In the genomic region with DNA sequence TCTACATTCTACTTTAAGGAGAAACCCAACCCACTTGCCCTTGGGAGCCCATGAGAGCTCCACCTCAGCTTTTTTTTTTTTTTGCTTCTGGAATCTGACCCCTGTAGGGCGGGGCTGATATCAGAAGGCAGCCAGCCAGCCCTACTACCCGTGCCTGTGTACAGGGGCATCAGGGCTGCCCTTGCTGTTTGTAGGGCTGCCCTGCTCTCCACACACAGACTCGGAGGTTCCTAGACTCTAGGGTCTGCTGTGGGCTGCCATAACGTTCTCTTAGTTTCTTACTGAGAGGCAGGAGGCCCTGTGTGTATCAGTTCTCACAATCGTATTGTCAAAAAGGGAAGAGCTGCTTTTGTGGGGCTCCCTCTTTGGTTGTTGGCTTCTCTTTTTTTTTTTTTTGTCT, we compare ENCODE assay signal across 8 mouse cellular contexts. TPM values are rescaled to one million over a fixed set of nuclear protein-coding genes. Genes with fewer than 3 reads are reported as not detected.
DNase-seq lines count a peak whose midpoint lies in the region; ATAC-seq and TF ChIP-seq lines count a peak whose summit lies in the region.
"Had no signal": no experiment of that assay in that cellular context is flagged by ENCODE, and none has a peak within 500 bp of the region (broad histone marks: within the 10 kb centered on the region; RNA-seq: fewer than 3 reads in every experiment).

No protein-coding gene starts in this region.

- peaks cover 17% of the 10 kb centered on the region for H3K4me1 ChIP-seq in lung, postnatal 0 days (ENCODE audit: insufficient read depth, low read depth, low read length)
- H3K4me1 ChIP-seq in embryonic facial prominence, embryonic 10.5 days: peaks cover 83% of the 10 kb centered on the region
- peaks cover 77% of the 10 kb centered on the region for H3K4me1 ChIP-seq in small intestine, adult 2 months (ENCODE audit: control insufficient read depth, insufficient read depth, insufficient read length, low read length)

- no peak for TF ChIP-seq POLR2A in small intestine, adult 2 months (IDR thresholded peaks at IDR 0.05; ENCODE audit: low read depth, low read length)

- H3K9me3 ChIP-seq in lung, postnatal 0 days (ENCODE audit: low read length): no peaks in the 10 kb centered on the region
- no peaks in the 10 kb centered on the region for H3K9me3 ChIP-seq in embryonic facial prominence, embryonic 10.5 days
- H3K9me3 ChIP-seq: hindbrain, embryonic 15.5 days had no signal

- 0 out of 2 replicates have a peak, but pooled peaks have one; percentile 12 for TF ChIP-seq EP300 in lung, postnatal 0 days (IDR thresholded peaks at IDR 0.05)

- no peak overlapping the region for H3K4me3 ChIP-seq in lung, postnatal 0 days (ENCODE audit: low read depth, low read length)
- 0 out of 2 replicates have a peak overlapping the region, but pooled peaks have one; percentile 22 for H3K4me3 ChIP-seq in embryonic facial prominence, embryonic 10.5 days
- peak overlapping the region; percentile 14; the same call in 1 of the 2 replicates for H3K4me3 ChIP-seq in small intestine, adult 2 months (ENCODE audit: low read depth, low read length)
- H3K4me3 ChIP-seq: hindbrain, embryonic 15.5 days had no signal

- no peaks in the 10 kb centered on the region for H3K36me3 ChIP-seq in lung, postnatal 0 days (ENCODE audit: insufficient read depth, low read length)
- H3K36me3 ChIP-seq in embryonic facial prominence, embryonic 10.5 days (replicated peaks): peaks cover 78% of the 10 kb centered on the region
- peaks cover 62% of the 10 kb centered on the region for H3K36me3 ChIP-seq in small intestine, adult 2 months (ENCODE audit: control insufficient read depth, insufficient read depth, low read length)

- no peaks in the 10 kb centered on the region for H3K27me3 ChIP-seq in lung, postnatal 0 days (replicated peaks; ENCODE audit: insufficient read depth, low read length)
- H3K27me3 ChIP-seq in embryonic facial prominence, embryonic 10.5 days (replicated peaks; ENCODE audit: low read depth, poor library complexity, severe bottlenecking): no peaks in the 10 kb centered on the region
- H3K27me3 ChIP-seq in small intestine, adult 2 months (ENCODE audit: control insufficient read depth, insufficient read depth, low read length): no peaks in the 10 kb centered on the region
- H3K27me3 ChIP-seq: hindbrain, embryonic 15.5 days had no signal

- H3K9ac ChIP-seq in lung, postnatal 0 days (replicated peaks; ENCODE audit: low read depth): no peak overlapping the region
- H3K9ac ChIP-seq: hindbrain, embryonic 15.5 days had no signal

- TF ChIP-seq CTCF in lung, postnatal 0 days (IDR thresholded peaks at IDR 0.05): no peak
- TF ChIP-seq CTCF in small intestine, adult 2 months (IDR thresholded peaks at IDR 0.05; ENCODE audit: extremely low read depth, insufficient read length, insufficient replicate concordance, low read depth, low read length): no peak

- peak; percentile 53 for DNase-seq in lung, postnatal 0 days (ENCODE audit: low spot score)
- DNase-seq in lung, postnatal 14 days: no peak
- DNase-seq in embryonic facial prominence, embryonic 10.5 days (ENCODE audit: low spot score): peak; percentile 58
- peak; percentile 88 for DNase-seq in kidney, adult 9 months
- no peak for DNase-seq in urinary bladder, postnatal 10 days (ENCODE audit: low spot score)
- no peak for DNase-seq in left cerebral cortex, postnatal 36 days (ENCODE audit: low spot score in 2 of 2)

- peak overlapping the region; percentile 23 for H3K27ac ChIP-seq in lung, postnatal 0 days (ENCODE audit: low read length)
- peak overlapping the region; percentile 93 for H3K27ac ChIP-seq in embryonic facial prominence, embryonic 10.5 days (replicated peaks)
- peak overlapping the region; percentile 87 for H3K27ac ChIP-seq in small intestine, adult 2 months (ENCODE audit: insufficient read depth, low read depth, low read length)

- H3K4me2 ChIP-seq in lung, postnatal 0 days (replicated peaks; ENCODE audit: low read depth, low read length): no peak overlapping the region
- H3K4me2 ChIP-seq: hindbrain, embryonic 15.5 days had no signal

- 42% methylated on average over 5 of the region's 5 CpGs for WGBS in lung, postnatal 0 days
- WGBS in embryonic facial prominence, embryonic 10.5 days: 32% methylated on average over 5 of the region's 5 CpGs
- WGBS in small intestine, adult 2 months: 10% methylated on average over 5 of the region's 5 CpGs

- no peak for ATAC-seq in lung, postnatal 0 days

- intact Hi-C loops in left cerebral cortex, postnatal 36 days (cut with DNase I): no loop called here

RNA-seq across cellular contexts. Expression of a gene that starts 18.6 kb away (rescaled TPM):
- polyA plus RNA-seq in lung, postnatal 0 days (2015; fragmentation: Nextera tagmentation; extraction: Ambion mirVana): 96.4 and 107 TPM in 2 replicates
- 90.5 and 98.7 TPM in 2 replicates for polyA plus RNA-seq in embryonic facial prominence, embryonic 10.5 days (2016; fragmentation: Nextera tagmentation; extraction: Ambion mirVana)
- 165 and 397 TPM in 2 replicates for polyA plus RNA-seq in small intestine, adult 2 months (2012; rRNA removed)
- 100 to 1,000 TPM; 175 to 183 TPM for total RNA-seq in left cerebral cortex, postnatal 36 days (2021)

RNA-seq across cellular contexts. Expression of a gene that starts 23.2 kb away (rescaled TPM):
- polyA plus RNA-seq in lung, postnatal 0 days (2015; fragmentation: Nextera tagmentation; extraction: Ambion mirVana): 1.3 and 1.5 TPM in 2 replicates
- polyA plus RNA-seq in embryonic facial prominence, embryonic 10.5 days (2016; fragmentation: Nextera tagmentation; extraction: Ambion mirVana): 14.0 and 16.0 TPM in 2 replicates
- 0.43 and 0.44 TPM in 2 replicates for polyA plus RNA-seq in small intestine, adult 2 months (2012; rRNA removed)
- 10 to 100 TPM; 79.9 to 81.0 TPM for total RNA-seq in left cerebral cortex, postnatal 36 days (2021)

RNA-seq across cellular contexts. Expression of a gene that starts 35.1 kb away (rescaled TPM):
- 464 and 478 TPM in 2 replicates for polyA plus RNA-seq in lung, postnatal 0 days (2015; fragmentation: Nextera tagmentation; extraction: Ambion mirVana)
- polyA plus RNA-seq in embryonic facial prominence, embryonic 10.5 days (2016; fragmentation: Nextera tagmentation; extraction: Ambion mirVana): 481 and 487 TPM in 2 replicates
- polyA plus RNA-seq in small intestine, adult 2 months (2012; rRNA removed): 10.2 and 22.0 TPM in 2 replicates
- 100 to 1,000 TPM; 330 to 339 TPM for total RNA-seq in left cerebral cortex, postnatal 36 days (2021)

RNA-seq across cellular contexts. Expression of a gene that starts 41.7 kb away (rescaled TPM):
- not detected in 2 replicates for polyA plus RNA-seq in lung, postnatal 0 days (2015; fragmentation: Nextera tagmentation; extraction: Ambion mirVana)
- polyA plus RNA-seq in embryonic facial prominence, embryonic 10.5 days (2016; fragmentation: Nextera tagmentation; extraction: Ambion mirVana): 0.85 and 1.1 TPM in 2 replicates
- not detected in 2 replicates for polyA plus RNA-seq in small intestine, adult 2 months (2012; rRNA removed)
- 1 to 10 TPM in 1 of 2 experiments, not detected in 1; 1.1 TPM for total RNA-seq in left cerebral cortex, postnatal 36 days (2021)

RNA-seq across cellular contexts. Expression of a gene that starts 51.0 kb away (rescaled TPM):
- polyA plus RNA-seq in lung, postnatal 0 days (2015; fragmentation: Nextera tagmentation; extraction: Ambion mirVana): 12.7 and 13.2 TPM in 2 replicates
- polyA plus RNA-seq in embryonic facial prominence, embryonic 10.5 days (2016; fragmentation: Nextera tagmentation; extraction: Ambion mirVana): 22.0 and 24.2 TPM in 2 replicates
- polyA plus RNA-seq in small intestine, adult 2 months (2012; rRNA removed): 1.7 and 3.7 TPM in 2 replicates
- total RNA-seq in left cerebral cortex, postnatal 36 days (2021): 10 to 100 TPM; 20.2 to 20.7 TPM

Comparison
In these comparisons a context has a peak if more than half of its experiments do, and no peak if none do; other contexts are left out.
1. DNase-seq: peak in lung, postnatal 0 days (single experiment), embryonic facial prominence, embryonic 10.5 days (single experiment) and kidney, adult 9 months (single experiment); none in lung, postnatal 14 days (single experiment), urinary bladder, postnatal 10 days (single experiment) and left cerebral cortex, postnatal 36 days (0 of 2).
2. H3K27ac ChIP-seq: peak in every context shown above with its lines; median percentile 93 in embryonic facial prominence, embryonic 10.5 days; 87 in small intestine, adult 2 months; 23 in lung, postnatal 0 days.
3. RNA of a gene that starts 35.1 kb away (polyA plus RNA-seq): 481 to 487 TPM in embryonic facial prominence, embryonic 10.5 days and 464 to 478 TPM in lung, postnatal 0 days; 10.2 to 22.0 TPM in small intestine, adult 2 months; every median in the first group is over 10 times any median in the second.